7 mouse cellular contexts compared by ENCODE assay signal in the genomic region with DNA sequence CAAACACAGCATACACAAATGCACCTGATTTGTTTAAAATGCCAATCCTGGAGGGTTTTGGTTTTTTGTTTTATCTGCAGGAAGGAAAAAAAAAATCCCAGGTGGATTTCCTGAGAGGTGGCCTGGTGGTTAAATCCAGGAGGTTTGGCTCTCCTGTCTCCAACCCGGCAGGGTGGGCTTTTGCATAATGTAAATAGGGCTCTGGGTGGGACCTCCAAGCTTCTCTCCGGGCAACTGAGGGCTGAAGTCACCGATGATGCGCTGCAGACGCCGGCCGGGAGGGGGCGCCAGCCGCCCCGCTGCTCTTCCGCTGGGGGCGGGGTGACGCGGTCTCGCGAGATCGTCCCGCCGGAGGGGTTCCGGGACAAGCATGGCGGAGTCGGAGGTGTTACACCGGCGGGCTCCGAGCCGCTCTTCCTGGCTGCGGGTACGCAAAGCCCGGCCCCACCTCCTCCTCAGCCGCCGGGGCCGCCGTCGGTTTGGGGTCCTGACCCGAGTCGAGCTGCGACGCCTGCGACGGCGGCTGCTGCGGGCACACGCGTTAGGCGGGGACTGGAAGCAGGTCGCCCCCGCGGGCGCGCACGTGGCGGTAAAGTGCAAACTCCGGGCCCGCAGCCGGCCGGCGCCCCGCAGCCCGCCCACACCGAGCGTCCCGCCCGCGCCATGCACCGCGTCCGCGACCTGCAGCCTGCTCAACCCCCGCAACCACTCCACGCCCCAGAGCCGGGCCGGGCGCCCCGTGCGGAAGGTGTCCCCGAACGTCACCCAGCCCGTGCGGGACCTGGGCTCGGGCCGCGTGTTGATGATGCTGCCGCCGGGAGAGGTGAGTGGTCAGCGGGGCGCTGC. TPM values are rescaled to one million over a fixed set of nuclear protein-coding genes. Genes with fewer than 3 reads are reported as not detected.
DNase-seq lines count a peak whose midpoint lies in the region; ATAC-seq and TF ChIP-seq lines count a peak whose summit lies in the region.

A gene (plus strand): TSS at position 337 of the 846 bp plus-strand sequence.

- peak; percentile 66 for ATAC-seq in embryonic facial prominence, embryonic 12.5 days (ENCODE audit: insufficient number of reproducible peaks, insufficient read depth, low FRiP score, low TSS enrichment)
- ATAC-seq in limb, embryonic 12.5 days (ENCODE audit: insufficient number of reproducible peaks, insufficient read depth, low FRiP score, low TSS enrichment, low read depth) = peak; percentile 71
- ATAC-seq in midbrain, embryonic 15.5 days (replicated peaks) = peak; percentile 88

- H3K27ac ChIP-seq in embryonic facial prominence, embryonic 12.5 days = peak within 1 kb of the TSS; percentile 36; the same call in 1 of the 2 replicates
- no peak within 1 kb of the TSS for H3K27ac ChIP-seq in kidney, adult 2 months (ENCODE audit: insufficient read depth, low read depth, low read length)
- peak within 1 kb of the TSS; percentile 56; the same call in 1 of the 2 replicates for H3K27ac ChIP-seq in limb, embryonic 12.5 days
- H3K27ac ChIP-seq in midbrain, embryonic 15.5 days = peak within 1 kb of the TSS; percentile 52; the same call in 1 of the 2 replicates
- no peak within 1 kb of the TSS for H3K27ac ChIP-seq in spleen, adult 2 months (ENCODE audit: insufficient read depth, low read length)

- peak within 1 kb of the TSS; percentile 95 for H3K4me2 ChIP-seq in embryonic facial prominence, embryonic 12.5 days (replicated peaks)
- peak within 1 kb of the TSS; percentile 95 for H3K4me2 ChIP-seq in limb, embryonic 12.5 days
- H3K4me2 ChIP-seq in midbrain, embryonic 15.5 days = peak within 1 kb of the TSS; percentile 96

- peak; percentile 79 for TF ChIP-seq CTCF in kidney, adult 2 months (conservative IDR thresholded peaks at IDR 0.05; ENCODE audit: insufficient read depth, insufficient read length, low read depth, low read length)
- TF ChIP-seq CTCF in spleen, adult 2 months (IDR thresholded peaks at IDR 0.05; ENCODE audit: extremely low read depth, insufficient read depth, insufficient read length, insufficient replicate concordance) = peak; percentile 99

- H3K9ac ChIP-seq in embryonic facial prominence, embryonic 12.5 days = peak within 1 kb of the TSS; percentile 94
- peak within 1 kb of the TSS; percentile 88 for H3K9ac ChIP-seq in limb, embryonic 12.5 days (replicated peaks)
- H3K9ac ChIP-seq in midbrain, embryonic 15.5 days = peak within 1 kb of the TSS; percentile 74

- peak within 1 kb of the TSS; percentile 100 for H3K4me3 ChIP-seq in embryonic facial prominence, embryonic 12.5 days
- H3K4me3 ChIP-seq in kidney, adult 2 months (ENCODE audit: insufficient read depth, low read depth, low read length) = peak within 1 kb of the TSS; percentile 71
- H3K4me3 ChIP-seq in limb, embryonic 12.5 days (replicated peaks) = peak within 1 kb of the TSS; percentile 100
- peak within 1 kb of the TSS; percentile 93 for H3K4me3 ChIP-seq in midbrain, embryonic 15.5 days
- H3K4me3 ChIP-seq in spleen, adult 2 months (ENCODE audit: extremely low read depth, insufficient read depth, insufficient read length) = peak within 1 kb of the TSS; percentile 95

- no peaks in the 10 kb centered on the region for H3K27me3 ChIP-seq in embryonic facial prominence, embryonic 12.5 days
- no peaks in the 10 kb centered on the region for H3K27me3 ChIP-seq in kidney, adult 2 months (replicated peaks; ENCODE audit: control insufficient read depth, insufficient read depth, low read length)
- H3K27me3 ChIP-seq in limb, embryonic 12.5 days = no peaks in the 10 kb centered on the region
- H3K27me3 ChIP-seq in midbrain, embryonic 15.5 days (replicated peaks) = no peaks in the 10 kb centered on the region
- H3K27me3 ChIP-seq in spleen, adult 2 months (ENCODE audit: control insufficient read depth, insufficient read depth, low read length) = no peaks in the 10 kb centered on the region

- H3K4me1 ChIP-seq in embryonic facial prominence, embryonic 12.5 days = peaks cover 9% of the 10 kb centered on the region
- H3K4me1 ChIP-seq in kidney, adult 2 months (ENCODE audit: control insufficient read depth, insufficient read depth, low read length) = peaks cover 7% of the 10 kb centered on the region
- peaks cover 13% of the 10 kb centered on the region for H3K4me1 ChIP-seq in limb, embryonic 12.5 days (replicated peaks)
- peaks cover 18% of the 10 kb centered on the region for H3K4me1 ChIP-seq in midbrain, embryonic 15.5 days
- peaks cover 6% of the 10 kb centered on the region; the same call in 1 of the 2 replicates for H3K4me1 ChIP-seq in spleen, adult 2 months (ENCODE audit: control insufficient read depth, insufficient read depth, insufficient read length)

- WGBS in embryonic facial prominence, embryonic 12.5 days = under 1% methylated on average over 70 of the region's 86 CpGs
- WGBS in kidney, adult 2 months = under 1% methylated on average over 86 of the region's 86 CpGs
- under 1% methylated on average over 86 of the region's 86 CpGs for whole genome bisulfite sequencing in limb, embryonic 12.5 days
- WGBS in midbrain, embryonic 15.5 days = under 1% methylated on average over 75 of the region's 86 CpGs
- 1% methylated on average over 86 of the region's 86 CpGs for whole genome bisulfite sequencing in spleen, adult 2 months

- no peaks in the 10 kb centered on the region for H3K9me3 ChIP-seq in embryonic facial prominence, embryonic 12.5 days
- no peaks in the 10 kb centered on the region for H3K9me3 ChIP-seq in limb, embryonic 12.5 days
- H3K9me3 ChIP-seq in midbrain, embryonic 15.5 days = no peaks in the 10 kb centered on the region

- peaks cover 34% of the 10 kb centered on the region for H3K36me3 ChIP-seq in embryonic facial prominence, embryonic 12.5 days
- H3K36me3 ChIP-seq in kidney, adult 2 months (ENCODE audit: control insufficient read depth, insufficient read depth, low read length) = no peaks in the 10 kb centered on the region
- H3K36me3 ChIP-seq in limb, embryonic 12.5 days = peaks cover 34% of the 10 kb centered on the region
- peaks cover 23% of the 10 kb centered on the region; the same call in 1 of the 2 replicates for H3K36me3 ChIP-seq in midbrain, embryonic 15.5 days (replicated peaks)
- peaks cover 6% of the 10 kb centered on the region for H3K36me3 ChIP-seq in spleen, adult 2 months (ENCODE audit: control insufficient read depth, insufficient read depth, low read length)

- peak; percentile 96 for DNase-seq in adrenal gland, postnatal 25 days
- peak; percentile 93 to 97 for DNase-seq in heart, adult 18-20 months
- DNase-seq in kidney, adult 2 months = peak; percentile 95
- peak; percentile 74 to 92 for DNase-seq in spleen, adult 2 months (ENCODE audit: low read depth in 1 of 2, low spot score in 2 of 2)

- TF ChIP-seq POLR2A in kidney, adult 2 months (IDR thresholded peaks at IDR 0.05; ENCODE audit: low read depth, low read length) = no peak
- TF ChIP-seq POLR2A in spleen, adult 2 months (IDR thresholded peaks at IDR 0.05; ENCODE audit: low read depth, low read length) = peak; percentile 81

RNA-seq across cellular contexts. Expression of the gene that starts here (rescaled TPM):
- total RNA-seq in adrenal gland, postnatal 25 days (2021) = 26.6 and 29.1 TPM in 2 replicates
- 43.8 and 46.0 TPM in 2 replicates for polyA plus RNA-seq in embryonic facial prominence, embryonic 12.5 days (2016; fragmentation: Nextera tagmentation; extraction: Ambion mirVana)
- total RNA-seq in heart, adult 18-20 months (2021) = 10 to 100 TPM; 10.2 to 11.9 TPM
- 18.1 and 19.8 TPM in 2 replicates for polyA plus RNA-seq in kidney, adult 2 months (2012; rRNA removed)
- polyA plus RNA-seq in limb, embryonic 12.5 days (2016; fragmentation: Nextera tagmentation; extraction: Ambion mirVana) = 45.2 and 46.3 TPM in 2 replicates
- polyA plus RNA-seq in midbrain, embryonic 15.5 days (2015; fragmentation: Nextera tagmentation; extraction: Ambion mirVana) = 25.4 and 27.4 TPM in 2 replicates
- 22.8 and 28.1 TPM in 2 replicates for polyA plus RNA-seq in spleen, adult 2 months (2012; rRNA removed)

Comparison
In these comparisons a context has a peak if more than half of its experiments do, and no peak if none do; other contexts are left out.
1. H3K27ac ChIP-seq: peak in embryonic facial prominence, embryonic 12.5 days (single experiment), limb, embryonic 12.5 days (single experiment) and midbrain, embryonic 15.5 days (single experiment); none in kidney, adult 2 months (single experiment) and spleen, adult 2 months (single experiment).
2. Peak in every context shown above with its lines, with median percentiles within 50 percentile points of each other: DNase-seq, ATAC-seq, H3K4me2 ChIP-seq, H3K4me3 ChIP-seq and H3K9ac ChIP-seq.